Mouse (Mus musculus): ENCODE data around the gene Ryr2.

- TF ChIP-seq CTCF (IDR thresholded peaks at IDR 0.05; ENCODE audit: low read depth, low read length) (no peak), POLR2A (IDR thresholded peaks at IDR 0.05; ENCODE audit: extremely low read depth, insufficient read depth, low read length) (no peak)
These were observed 1.4 kb downstream of the Ryr2 start for GRCm38 (mm10) chr13:12105231-12105829.
